Mouse (Mus musculus): ENCODE measurements at regions not wholly inside any gene's neighbourhood (a gene's known extent, or its start where the extent isn't known, plus 50 kb on each side); places are given as distances from the start of the nearest gene placed in this dataset.

DNA sequence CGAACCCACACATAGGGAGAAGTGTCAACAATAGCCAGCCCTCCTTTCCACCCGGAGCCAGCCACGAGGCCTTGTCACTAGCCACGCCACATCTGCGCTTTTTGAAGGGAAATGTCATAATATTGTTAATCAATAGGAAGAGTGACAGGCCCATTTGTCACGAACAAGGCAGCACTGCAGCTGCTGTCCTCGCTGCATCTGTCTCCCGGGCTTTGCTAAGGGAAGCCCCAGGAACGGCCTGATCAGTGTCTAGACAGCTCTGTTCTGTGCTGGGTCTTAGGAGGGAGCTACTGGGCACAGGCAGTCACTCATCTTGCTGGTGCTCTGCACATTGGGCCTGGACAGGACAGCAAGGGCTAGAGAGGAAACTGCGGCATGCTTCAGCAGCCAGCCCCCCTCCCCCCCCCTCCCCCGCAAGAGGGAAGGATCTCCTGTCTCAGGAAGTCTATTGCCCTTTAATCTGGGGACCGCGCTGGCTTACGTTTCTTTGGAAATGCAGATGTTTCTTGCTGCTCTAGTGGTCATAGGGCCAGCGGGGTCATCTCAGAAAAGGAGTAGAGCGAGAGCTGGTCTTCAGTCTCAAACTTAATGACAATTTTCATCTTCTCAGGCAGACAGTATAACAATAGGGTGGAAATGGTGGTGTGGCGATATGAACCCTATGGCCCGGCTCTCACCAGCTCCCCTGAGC lies 169.1 kb upstream of the Npvf start:
- Histone ChIP-seq H3K36me3 (replicated peaks in 1 of 2; ENCODE audit: control insufficient read depth in 1 of 2, insufficient read depth in 1 of 2, low read length in 1 of 2) (no peaks in the 10 kb centered on the region), H3K79me2 (replicated peaks; ENCODE audit: control insufficient read depth, extremely low read depth, insufficient read depth, poor library complexity, severe bottlenecking) (no peaks in the 10 kb centered on the region), H3K4me2 (ENCODE audit: insufficient read depth, low read depth, poor library complexity, severe bottlenecking) (no peak overlapping the region), H3K9ac (ENCODE audit: insufficient read depth, low read depth) (no peak overlapping the region), H3K4me3 (replicated peaks in 1 of 3; ENCODE audit: low read depth in 2 of 3, low read length in 2 of 3, poor library complexity in 1 of 3) (no peak overlapping the region), H3K4me1 (ENCODE audit: control insufficient read depth in 1 of 2, insufficient read depth in 2 of 2) (peaks cover 0 to 4% of the 10 kb centered on the region in 2 experiments; a peak in 1 of 4 replicates), H3K27ac (ENCODE audit: insufficient read depth, low read depth) (no peak overlapping the region), H3K9me3 (replicated peaks; ENCODE audit: low read length) (peaks cover 7% of the 10 kb centered on the region), H3K27me3 (replicated peaks) (no peaks in the 10 kb centered on the region)
- DNase-seq (ENCODE audit: extremely low read depth): no peak
- no peak for TF ChIP-seq TBP (conservative IDR thresholded peaks at IDR 0.05; ENCODE audit: low read depth, low read length)
- no peak for TF ChIP-seq JUND (conservative IDR thresholded peaks at IDR 0.05; ENCODE audit: low read depth, low read length)
- no peak for TF ChIP-seq MAZ (IDR thresholded peaks at IDR 0.05; ENCODE audit: low read depth, low read length)
- TF ChIP-seq CTCF (conservative IDR thresholded peaks at IDR 0.05 in 1 of 2, IDR thresholded peaks at IDR 0.05 in 1 of 2; ENCODE audit: low read depth in 2 of 2, low read length in 2 of 2): no peak
- no peak for TF ChIP-seq ZKSCAN1 (IDR thresholded peaks at IDR 0.05; ENCODE audit: borderline replicate concordance, low read depth, low read length)
- in situ Hi-C loops (cut with MboI; ENCODE audit: low pct_ligation_motif_present, low pct_unique_long_range_greater_than_20kb, low sequenced_read_pairs): no loop called here
- dilution Hi-C loops (cut with MboI; ENCODE audit: extremely low pct_ligation_motif_present, extremely low pct_unique_long_range_greater_than_20kb, low sequenced_read_pairs): no loop called here

DNA sequence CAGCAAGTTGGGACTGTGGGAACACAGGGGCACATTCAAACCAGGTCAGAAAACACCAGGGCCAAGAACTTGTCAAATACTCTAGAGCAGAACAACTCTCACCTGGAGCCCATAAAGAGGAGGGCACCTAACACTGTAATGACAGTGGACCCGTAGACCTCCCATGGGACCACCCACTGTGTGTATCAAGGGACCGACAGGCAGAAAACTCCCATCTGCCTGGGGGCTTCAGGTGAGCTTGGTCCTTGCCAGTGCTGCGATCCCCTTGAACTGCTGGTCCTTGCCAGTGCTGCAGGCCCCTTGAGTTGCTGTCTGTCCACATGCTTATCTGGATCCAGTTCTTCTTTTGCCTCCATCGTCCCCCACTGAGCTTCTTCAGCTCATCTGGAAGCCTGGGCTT lies 170.2 kb upstream of the Npvf start:
- Histone ChIP-seq H3K79me2 (replicated peaks; ENCODE audit: control insufficient read depth, extremely low read depth, insufficient read depth, poor library complexity, severe bottlenecking) (no peaks in the 10 kb centered on the region), H3K36me3 (replicated peaks in 1 of 2; ENCODE audit: control insufficient read depth in 1 of 2, insufficient read depth in 1 of 2, low read length in 1 of 2) (no peaks in the 10 kb centered on the region), H3K27ac (ENCODE audit: insufficient read depth, low read depth) (no peak overlapping the region), H3K27me3 (replicated peaks) (no peaks in the 10 kb centered on the region), H3K9me3 (replicated peaks; ENCODE audit: low read length) (peaks cover 7% of the 10 kb centered on the region), H3K9ac (ENCODE audit: insufficient read depth, low read depth) (no peak overlapping the region), H3K4me3 (replicated peaks in 1 of 3; ENCODE audit: low read depth in 2 of 3, low read length in 2 of 3, poor library complexity in 1 of 3) (no peak overlapping the region), H3K4me2 (ENCODE audit: insufficient read depth, low read depth, poor library complexity, severe bottlenecking) (no peak overlapping the region), H3K4me1 (ENCODE audit: control insufficient read depth in 1 of 2, insufficient read depth in 2 of 2) (peaks cover 0 to 4% of the 10 kb centered on the region in 2 experiments; a peak in 1 of 4 replicates)
- no peak for TF ChIP-seq RCOR1 (conservative IDR thresholded peaks at IDR 0.05; ENCODE audit: low read depth, low read length)
- no peak for TF ChIP-seq NELFE (IDR thresholded peaks at IDR 0.05; ENCODE audit: low read depth, low read length)
- no peak for TF ChIP-seq ETS1 (conservative IDR thresholded peaks at IDR 0.05; ENCODE audit: low read depth, low read length)
- no peak for TF ChIP-seq ZC3H11A (IDR thresholded peaks at IDR 0.05; ENCODE audit: low read depth, low read length)
- no peak for TF ChIP-seq TCF12 (IDR thresholded peaks at IDR 0.05; ENCODE audit: low read depth, low read length)
- TF ChIP-seq ELF1 (IDR thresholded peaks at IDR 0.05; ENCODE audit: low read depth, low read length): no peak
- TF ChIP-seq JUN (IDR thresholded peaks at IDR 0.05; ENCODE audit: insufficient read depth, low read depth, low read length): no peak
- TF ChIP-seq USF2 (conservative IDR thresholded peaks at IDR 0.05; ENCODE audit: low read depth, low read length): no peak
- no peak for TF ChIP-seq MAFK (IDR thresholded peaks at IDR 0.05; ENCODE audit: insufficient replicate concordance, low read length)
- TF ChIP-seq E2F4 (IDR thresholded peaks at IDR 0.05; ENCODE audit: insufficient replicate concordance, low read depth, low read length): no peak
- TF ChIP-seq IRF4 (IDR thresholded peaks at IDR 0.05; ENCODE audit: low read depth, low read length): no peak
- no peak for TF ChIP-seq MXI1 (IDR thresholded peaks at IDR 0.05; ENCODE audit: low read depth, low read length)
- in situ Hi-C loops (cut with MboI; ENCODE audit: low pct_ligation_motif_present, low pct_unique_long_range_greater_than_20kb, low sequenced_read_pairs) (no loop called here), dilution Hi-C loops (cut with MboI; ENCODE audit: extremely low pct_ligation_motif_present, extremely low pct_unique_long_range_greater_than_20kb, low sequenced_read_pairs) (no loop called here)
- DNase-seq (ENCODE audit: extremely low read depth): no peak
